Mouse (Mus musculus): ENCODE data around the gene Raver1. TPM values are rescaled to one million over a fixed set of nuclear protein-coding genes. Genes with fewer than 3 reads are reported as not detected.

The Raver1 gene
- polyA plus RNA-seq, 1 experiment from 2014 or later, result 103 TPM

MicroRNAs within 50 kb of the gene (microRNA counts, 519-probe panel; counts per million panel counts)
- microRNA mmu-miR-1900, result 2,908 counts per million, percentile 82 among the panel's probes with 10 or more counts

Other genes starting within 250 kb of the Raver1 start
- gene A230050P20Rik, start 223.4 kb downstream of the Raver1 start, polyA plus RNA-seq (2016; fragmentation: Nextera tagmentation; extraction: Ambion mirVana), result 0.85 and 1.4 TPM in 2 replicates
- 5.5 and 7.0 TPM in 2 replicates for gene Angptl6, start 212.3 kb downstream of the Raver1 start, polyA plus RNA-seq (2016; fragmentation: Nextera tagmentation; extraction: Ambion mirVana)
- 80.1 and 87.3 TPM in 2 replicates for gene Ppan, start 203.8 kb downstream of the Raver1 start, polyA plus RNA-seq (2016; fragmentation: Nextera tagmentation; extraction: Ambion mirVana)
- 406 and 412 TPM in 2 replicates for gene Eif3g, start 193.4 kb downstream of the Raver1 start, polyA plus RNA-seq (2016; fragmentation: Nextera tagmentation; extraction: Ambion mirVana)
- 104 and 150 TPM in 2 replicates for gene Dnmt1, start 132.1 kb downstream of the Raver1 start, polyA plus RNA-seq (2016; fragmentation: Nextera tagmentation; extraction: Ambion mirVana)
- gene S1pr2, start 115.2 kb downstream of the Raver1 start, polyA plus RNA-seq (2016; fragmentation: Nextera tagmentation; extraction: Ambion mirVana), result 24.2 and 25.2 TPM in 2 replicates
- gene Mrpl4, start 89.3 kb downstream of the Raver1 start, polyA plus RNA-seq (2016; fragmentation: Nextera tagmentation; extraction: Ambion mirVana), result 136 and 150 TPM in 2 replicates
- 5.1 and 5.8 TPM in 2 replicates for gene Icam1, start 76.0 kb downstream of the Raver1 start, polyA plus RNA-seq (2016; fragmentation: Nextera tagmentation; extraction: Ambion mirVana)
- 5.9 and 6.0 TPM in 2 replicates for gene Icam4, start 62.6 kb downstream of the Raver1 start, polyA plus RNA-seq (2016; fragmentation: Nextera tagmentation; extraction: Ambion mirVana)
- 0.07 TPM in 1 of 2 replicates, not detected in the other for gene Icam5, start 59.9 kb downstream of the Raver1 start, polyA plus RNA-seq (2016; fragmentation: Nextera tagmentation; extraction: Ambion mirVana)
- gene Zglp1, start 24.9 kb downstream of the Raver1 start, polyA plus RNA-seq (2016; fragmentation: Nextera tagmentation; extraction: Ambion mirVana), result 1.0 TPM in 2 replicates
- 1.0 and 1.4 TPM in 2 replicates for gene Gm49373, start 18.9 kb downstream of the Raver1 start, polyA plus RNA-seq (2016; fragmentation: Nextera tagmentation; extraction: Ambion mirVana)
- gene Fdx1l, start 18.4 kb downstream of the Raver1 start, polyA plus RNA-seq (2016; fragmentation: Nextera tagmentation; extraction: Ambion mirVana), result 64.4 and 66.3 TPM in 2 replicates
- 2.9 and 3.7 TPM in 2 replicates for gene Gm38431, start within 50 bp of the Raver1 start, polyA plus RNA-seq (2016; fragmentation: Nextera tagmentation; extraction: Ambion mirVana)
- 15.3 and 15.5 TPM in 2 replicates for gene Tyk2, start 39.2 kb upstream of the Raver1 start, polyA plus RNA-seq (2016; fragmentation: Nextera tagmentation; extraction: Ambion mirVana)
- gene Cdc37, start 58.0 kb upstream of the Raver1 start, polyA plus RNA-seq (2016; fragmentation: Nextera tagmentation; extraction: Ambion mirVana), result 333 and 374 TPM in 2 replicates
- 3.7 and 6.5 TPM in 2 replicates for gene Pde4a, start 73.7 kb upstream of the Raver1 start, polyA plus RNA-seq (2016; fragmentation: Nextera tagmentation; extraction: Ambion mirVana)
- gene Keap1, start 147.4 kb upstream of the Raver1 start, polyA plus RNA-seq (2016; fragmentation: Nextera tagmentation; extraction: Ambion mirVana), result 46.5 and 50.0 TPM in 2 replicates
- gene S1pr5, start 156.4 kb upstream of the Raver1 start, polyA plus RNA-seq (2016; fragmentation: Nextera tagmentation; extraction: Ambion mirVana), result 0.20 and 0.35 TPM in 2 replicates
- 52.3 and 59.4 TPM in 2 replicates for gene Atg4d, start 173.3 kb upstream of the Raver1 start, polyA plus RNA-seq (2016; fragmentation: Nextera tagmentation; extraction: Ambion mirVana)
- gene Kri1, start 196.0 kb upstream of the Raver1 start, polyA plus RNA-seq (2016; fragmentation: Nextera tagmentation; extraction: Ambion mirVana), result 17.6 and 19.4 TPM in 2 replicates
- 58.4 and 73.5 TPM in 2 replicates for gene Cdkn2d, start 199.4 kb upstream of the Raver1 start, polyA plus RNA-seq (2016; fragmentation: Nextera tagmentation; extraction: Ambion mirVana)
- 4.8 and 14.6 TPM in 2 replicates for gene Ap1m2, start 220.3 kb upstream of the Raver1 start, polyA plus RNA-seq (2016; fragmentation: Nextera tagmentation; extraction: Ambion mirVana)
- 68.7 and 75.7 TPM in 2 replicates for gene Slc44a2, start 228.7 kb upstream of the Raver1 start, polyA plus RNA-seq (2016; fragmentation: Nextera tagmentation; extraction: Ambion mirVana)